Mouse (Mus musculus): Measurements from ENCODE around the gene Tiam2. TPM values are rescaled to one million over a fixed set of nuclear protein-coding genes. Genes with fewer than 3 reads are reported as not detected.

Tiam2 gene
- total RNA-seq (2023): 1.2 TPM

GRCm38 (mm10) chr17:3326148-3326902 lies at the start of gene Tiam2:
TSS of gene Tiam2 (plus strand) at chr17:3326573.

GRCm38 (mm10) chr17:3532254-3532653 lies 205.9 kb downstream of the Tiam2 start, which contains the start of gene Cldn20:
TSS of gene Cldn20 (plus strand) at chr17:3532554.

GRCm38 (mm10) chr17:3557331-3558311 lies 231.2 kb downstream of the Tiam2 start, which contains the start of gene Tfb1m:
TSS of gene Tfb1m (minus strand) at chr17:3557781.

Other genes with a start within 250 kb of the Tiam2 start
- 107 TPM for gene Scaf8, start 211.6 kb upstream of the Tiam2 start, total RNA-seq (2023)
- gene Cldn20, start 206.0 kb downstream of the Tiam2 start, total RNA-seq (2023): not detected
- 7.2 TPM for gene Tfb1m, start 231.2 kb downstream of the Tiam2 start, total RNA-seq (2023)